Mouse (Mus musculus) neural tube, embryonic 14.5 days (tissue): ENCODE results near the gene Pdrg1. TPM values are rescaled to one million over a fixed set of nuclear protein-coding genes. Genes with fewer than 3 reads are reported as not detected.

Source experiments
- ATAC-seq: fragments of 200-750 bp; cut with Nextera tagmentation; 2 replicates; pipeline ENCODE4 v1.8.0; 2017; ENCODE audit warnings: low read depth, mild to moderate bottlenecking, moderate TSS enrichment, moderate library complexity
- H3K27ac ChIP-seq: fragments of 300-500 bp; sonication (generic); 2 replicates; pipeline ENCODE4 v1.5.1; 2014; ENCODE audit warnings: low read depth, mild to moderate bottlenecking, control low read depth, low read length, moderate library complexity, mixed read lengths
- H3K27me3 ChIP-seq: fragments of 300-500 bp; sonication (generic); 2 replicates; pipeline ENCODE4 v1.6.1; 2014; ENCODE audit warnings: low read length; ENCODE audit not compliant: control insufficient read depth, insufficient read depth
- H3K36me3 ChIP-seq: fragments of 300-500 bp; sonication (generic); 2 replicates; pipeline ENCODE4 v1.6.1; 2014; ENCODE audit warnings: low read length, mixed read lengths; ENCODE audit not compliant: control insufficient read depth, insufficient read depth
- H3K4me1 ChIP-seq: fragments of 300-500 bp; sonication (generic); 2 replicates; pipeline ENCODE4 v1.6.1; 2014; ENCODE audit warnings: low read length; ENCODE audit not compliant: control insufficient read depth, insufficient read depth
- H3K4me2 ChIP-seq: fragments of 300-500 bp; sonication (generic); 2 replicates; pipeline ENCODE4 v1.6.1; 2014; ENCODE audit warnings: mild to moderate bottlenecking, low read depth, low read length, control low read depth
- H3K4me3 ChIP-seq: fragments of 300-500 bp; sonication (generic); 2 replicates; pipeline ENCODE4 v1.5.1; 2014; ENCODE audit warnings: low read depth, low read length, control low read depth, mixed read lengths
- H3K9ac ChIP-seq: fragments of 300-500 bp; sonication (generic); replicated peaks from 2 replicates; pipeline ENCODE4 v1.6.1; 2014; ENCODE audit warnings: low read depth, mild to moderate bottlenecking, control low read depth, low read length, mixed read lengths
- H3K9me3 ChIP-seq: fragments of 300-500 bp; sonication (generic); 2 replicates; pipeline ENCODE4 v1.6.1; 2016; ENCODE audit warnings: low read length; ENCODE audit not compliant: control insufficient read depth
- WGBS: fragments of 180-500 bp; shearing (Covaris S2); extraction: QIAGEN DNeasy Blood & Tissue Kit; methylation state at CpG from one replicate; pipeline ENCODE4 v1.1.7; 2014; 5-methylcytosine and 5-hydroxymethylcytosine counted together
- polyA plus RNA-seq: library from polyadenylated mRNA; unstranded; fragments of >200 nt; fragmentation: Nextera tagmentation; extraction: Ambion mirVana; gene quantifications from 2 replicates; pipeline ENCODE4 v1.2.1, GENCODE M21; 2014

Pdrg1 gene
- polyA plus RNA-seq = 157 TPM in 2 replicates

DNA sequence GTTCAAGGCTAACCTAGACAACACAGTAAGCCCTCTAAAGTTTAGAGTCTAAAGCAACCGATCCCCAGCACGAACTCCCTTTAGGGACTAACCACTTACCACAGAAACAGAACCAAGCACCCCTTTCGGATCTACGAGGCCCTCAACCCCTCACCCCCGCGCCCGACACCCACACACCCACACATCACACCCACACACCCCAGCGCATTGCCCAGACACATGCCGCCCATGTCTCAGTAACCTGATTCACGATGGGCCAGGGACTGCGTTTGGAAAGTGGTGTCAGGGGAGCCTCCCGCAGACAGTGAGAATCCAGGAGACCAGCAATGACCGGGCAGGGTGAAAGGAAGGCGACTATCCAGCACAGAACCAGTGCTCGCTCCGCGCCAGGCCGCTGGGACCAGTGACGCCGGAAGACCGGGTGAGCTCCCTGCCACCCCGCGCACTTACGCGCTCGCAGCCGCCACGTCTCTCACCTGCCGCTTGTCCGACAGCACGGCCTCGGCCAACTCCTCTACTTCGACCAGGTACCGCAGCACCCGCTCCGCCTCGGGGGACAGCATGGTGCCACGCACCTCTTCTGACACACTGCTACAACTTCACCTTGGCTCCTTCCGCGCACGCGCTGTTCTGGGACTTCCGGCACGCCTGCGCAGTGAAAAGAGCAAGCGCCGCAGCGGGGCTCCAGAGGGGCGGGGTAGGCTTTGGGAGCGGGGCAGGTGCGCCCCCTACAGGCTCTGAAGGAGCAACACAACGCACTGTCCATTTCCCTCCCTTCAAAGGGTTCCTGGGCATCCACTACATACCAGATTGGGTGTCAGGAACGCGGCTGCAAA is at the start of gene Pdrg1:
Gene Pdrg1, minus strand, starts transcription at position 670 of the 836 bp plus-strand sequence.
- peak within 1 kb of the TSS; percentile 89 for H3K4me3 ChIP-seq
- H3K9me3 ChIP-seq = no peaks in the 10 kb centered on the region
- no peaks in the 10 kb centered on the region for H3K27me3 ChIP-seq
- peak within 1 kb of the TSS; percentile 67 for H3K4me2 ChIP-seq
- ATAC-seq = peak; percentile 94
- WGBS = 1% methylated on average over 54 of the region's 54 CpGs
- H3K9ac ChIP-seq = peak within 1 kb of the TSS; percentile 70
- H3K36me3 ChIP-seq = peaks cover 28% of the 10 kb centered on the region
- peak within 1 kb of the TSS; percentile 46 for H3K27ac ChIP-seq
- H3K4me1 ChIP-seq = peaks cover 8% of the 10 kb centered on the region

DNA sequence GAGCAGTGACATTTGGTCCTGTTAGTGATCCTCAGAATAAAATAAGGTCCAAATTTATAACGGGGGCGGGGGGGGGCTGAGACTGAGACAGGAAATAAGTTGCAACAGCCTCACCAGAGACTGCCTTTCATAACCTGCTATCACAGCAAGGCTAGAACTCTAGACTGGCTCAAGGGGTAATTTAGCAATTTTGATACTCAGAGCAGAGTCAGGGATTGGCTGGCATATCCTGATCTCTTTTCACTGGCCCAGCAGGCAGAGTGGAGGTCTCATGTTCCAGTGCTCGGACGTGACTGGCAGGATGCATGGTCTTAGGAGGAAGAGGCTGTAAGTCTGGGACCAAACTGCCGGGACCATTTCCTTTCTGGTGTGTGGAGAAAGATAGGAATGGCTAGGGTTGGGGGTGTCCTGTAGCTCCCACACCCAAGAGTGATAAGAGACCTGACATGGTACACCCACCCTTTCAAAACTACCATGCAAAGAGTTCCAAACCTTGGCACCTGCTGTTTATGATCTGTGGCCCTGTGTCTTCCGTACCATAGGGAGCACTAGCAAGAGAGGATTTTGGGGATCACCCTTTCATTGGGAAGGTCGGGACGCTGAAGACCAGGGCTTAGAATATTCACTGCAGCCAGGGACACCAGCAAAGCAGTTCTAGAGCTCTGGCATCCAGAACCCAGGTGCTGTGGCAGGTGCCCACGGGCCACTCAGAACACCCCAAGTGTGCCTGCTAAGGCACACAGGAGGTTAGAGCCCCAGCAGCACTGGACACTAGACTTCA is 49.2 kb upstream of the Pdrg1 start:
- Histone ChIP-seq H3K4me3 (no peak overlapping the region), H3K27ac (no peak overlapping the region), H3K36me3 (no peaks in the 10 kb centered on the region), H3K4me2 (no peak overlapping the region), H3K9me3 (no peaks in the 10 kb centered on the region), H3K27me3 (no peaks in the 10 kb centered on the region), H3K4me1 (0 out of 2 replicates have a peak, but pooled peaks cover 3% of the 10 kb centered on the region), H3K9ac (no peak overlapping the region)
- 72% methylated on average over 9 of the region's 9 CpGs for WGBS
- no peak for ATAC-seq

GRCm38 (mm10) chr2:153063394-153063793 is 48.2 kb upstream of the Pdrg1 start:
- H3K9me3 ChIP-seq = no peaks in the 10 kb centered on the region
- no peak overlapping the region for H3K4me3 ChIP-seq
- no peaks in the 10 kb centered on the region for H3K36me3 ChIP-seq
- no peak overlapping the region for H3K9ac ChIP-seq
- 61% methylated on average over 3 of the region's 3 CpGs for WGBS
- no peak overlapping the region for H3K27ac ChIP-seq
- no peak for ATAC-seq
- H3K27me3 ChIP-seq = no peaks in the 10 kb centered on the region
- H3K4me1 ChIP-seq = 0 out of 2 replicates have a peak, but pooled peaks cover 3% of the 10 kb centered on the region
- no peak overlapping the region for H3K4me2 ChIP-seq

DNA sequence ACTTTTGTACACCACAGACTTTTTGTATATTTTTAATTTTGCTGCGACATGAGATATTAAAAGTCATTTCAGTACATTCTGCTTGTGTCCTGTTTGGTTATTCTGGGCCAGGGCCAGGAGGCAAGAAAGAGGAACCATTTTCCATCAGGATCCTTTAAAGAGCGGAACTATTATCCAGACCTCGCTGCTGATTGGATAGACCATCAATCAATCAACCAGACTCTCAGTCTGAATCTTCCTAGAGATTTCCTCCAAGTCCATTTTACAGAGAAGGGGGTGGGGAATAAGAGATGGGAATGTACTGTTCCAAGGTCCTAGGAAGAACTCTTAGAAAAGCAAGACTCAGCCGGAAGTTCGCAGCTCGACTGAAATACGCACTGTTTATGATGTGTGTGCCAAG is 45.0 kb upstream of the Pdrg1 start:
- Histone ChIP-seq H3K9me3 (no peaks in the 10 kb centered on the region), H3K36me3 (no peaks in the 10 kb centered on the region; the same call in 1 of the 2 replicates), H3K4me1 (0 out of 2 replicates have a peak, but pooled peaks cover 3% of the 10 kb centered on the region), H3K27ac (no peak overlapping the region), H3K27me3 (no peaks in the 10 kb centered on the region), H3K9ac (no peak overlapping the region), H3K4me2 (no peak overlapping the region), H3K4me3 (no peak overlapping the region)
- WGBS = 83% methylated on average over 7 of the region's 7 CpGs
- no peak for ATAC-seq

DNA sequence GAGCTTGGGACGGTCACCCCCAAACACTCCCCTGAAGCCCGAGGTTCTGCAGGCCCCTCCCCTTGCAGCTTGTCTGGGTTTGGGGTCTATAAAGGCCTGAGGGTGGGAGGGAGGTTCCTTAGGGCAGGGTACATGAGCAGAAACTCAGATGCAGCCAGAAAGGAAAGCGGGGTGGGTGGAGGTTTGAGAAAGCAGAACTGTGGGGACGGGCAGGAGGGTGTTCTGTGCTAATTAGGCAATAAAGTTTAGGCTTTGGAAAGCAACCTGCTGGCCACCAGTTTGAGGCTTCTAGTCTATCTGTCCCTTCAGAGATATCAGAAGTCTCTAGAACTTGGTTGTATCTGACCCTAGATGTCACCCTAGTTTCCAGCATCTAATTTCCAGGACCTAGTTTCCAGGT is 43.1 kb upstream of the Pdrg1 start:
- no peak overlapping the region for H3K27ac ChIP-seq
- no peak for ATAC-seq
- no peak overlapping the region for H3K4me2 ChIP-seq
- no peaks in the 10 kb centered on the region for H3K27me3 ChIP-seq
- H3K9ac ChIP-seq = no peak overlapping the region
- WGBS = 47% methylated on average over 4 of the region's 4 CpGs
- H3K36me3 ChIP-seq = peaks cover 4% of the 10 kb centered on the region
- no peaks in the 10 kb centered on the region for H3K9me3 ChIP-seq
- no peak overlapping the region for H3K4me3 ChIP-seq
- H3K4me1 ChIP-seq = 0 out of 2 replicates have a peak, but pooled peaks cover under 1% of the 10 kb centered on the region

DNA sequence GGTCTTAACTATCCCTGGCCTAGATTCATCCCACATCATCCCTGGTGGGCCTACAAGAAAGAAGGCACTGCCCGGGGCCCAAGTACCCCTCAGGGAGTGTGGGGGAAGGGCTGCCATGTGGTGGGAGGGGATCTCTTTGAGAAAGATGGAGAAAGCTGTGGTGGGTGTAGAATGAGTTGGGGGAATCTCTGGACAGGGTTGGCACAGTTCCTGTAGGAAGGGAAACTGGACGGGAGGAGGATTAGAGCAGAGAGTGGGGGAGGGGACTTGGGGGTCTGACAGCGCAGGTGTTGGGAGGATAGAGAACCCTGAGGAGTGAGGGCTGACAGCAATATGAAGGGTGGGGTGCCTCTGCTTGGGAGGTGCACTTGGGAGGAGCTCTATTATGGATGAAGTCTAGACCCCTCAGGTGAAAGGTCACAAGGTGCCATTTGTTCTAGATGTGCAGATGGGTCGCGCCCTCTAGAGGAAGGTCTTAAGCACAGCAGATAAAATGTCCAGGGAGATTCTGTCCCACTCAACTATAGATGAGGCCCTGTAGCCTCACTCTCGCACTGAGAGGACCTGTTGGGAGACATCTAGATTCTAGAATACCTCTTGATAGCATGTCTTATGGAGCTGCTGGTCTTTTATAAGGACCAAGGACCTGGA is 40.2 kb upstream of the Pdrg1 start:
- Histone ChIP-seq H3K27ac (no peak overlapping the region), H3K27me3 (no peaks in the 10 kb centered on the region), H3K4me2 (no peak overlapping the region), H3K9ac (no peak overlapping the region), H3K4me1 (no peaks in the 10 kb centered on the region), H3K4me3 (no peak overlapping the region), H3K36me3 (peaks cover 4% of the 10 kb centered on the region), H3K9me3 (no peaks in the 10 kb centered on the region)
- no peak for ATAC-seq
- 67% methylated on average over 6 of the region's 6 CpGs for WGBS

- H3K4me2 ChIP-seq = no peak overlapping the region
- WGBS = 86% methylated on average over 8 of the region's 8 CpGs
- H3K27ac ChIP-seq = no peak overlapping the region
- ATAC-seq = no peak
- no peak overlapping the region for H3K4me3 ChIP-seq
- H3K9ac ChIP-seq = no peak overlapping the region
- no peaks in the 10 kb centered on the region for H3K27me3 ChIP-seq
- no peaks in the 10 kb centered on the region for H3K4me1 ChIP-seq
- no peaks in the 10 kb centered on the region for H3K9me3 ChIP-seq
- peaks cover 4% of the 10 kb centered on the region for H3K36me3 ChIP-seq
Observed at GRCm38 (mm10) chr2:153053896-153054295, 38.7 kb upstream of the Pdrg1 start.

- no peak overlapping the region for H3K4me2 ChIP-seq
Observed at GRCm38 (mm10) chr2:153052700-153053351, 37.6 kb upstream of the Pdrg1 start.

More at GRCm38 (mm10) chr2:153052700-153053351, 37.6 kb upstream of the Pdrg1 start:
- no peak overlapping the region for H3K4me3 ChIP-seq
- H3K9me3 ChIP-seq = no peaks in the 10 kb centered on the region
- WGBS = 7% methylated on average over 29 of the region's 30 CpGs
- H3K27ac ChIP-seq = no peak overlapping the region; the same call in 1 of the 2 replicates
- ATAC-seq = no peak
- no peak overlapping the region for H3K9ac ChIP-seq
- no peaks in the 10 kb centered on the region for H3K27me3 ChIP-seq
- H3K36me3 ChIP-seq = peaks cover 4% of the 10 kb centered on the region
- no peaks in the 10 kb centered on the region for H3K4me1 ChIP-seq
